Mouse (Mus musculus) frontal cortex, postnatal 14 days (tissue): ENCODE data around the gene Gm49388.
"Not testable (repeated sequence)": the region's sequence is repeated elsewhere in the genome, so short reads cannot be mapped to it uniquely, and the experiment has no call there.

Source experiments
- DNase-seq, 2 experiments: peaks; one replicate each; pipeline ENCODE4 v3.0.0; 2022; ENCODE audit warnings: low spot score in 2 of 2

The Gm49388 gene

DNA sequence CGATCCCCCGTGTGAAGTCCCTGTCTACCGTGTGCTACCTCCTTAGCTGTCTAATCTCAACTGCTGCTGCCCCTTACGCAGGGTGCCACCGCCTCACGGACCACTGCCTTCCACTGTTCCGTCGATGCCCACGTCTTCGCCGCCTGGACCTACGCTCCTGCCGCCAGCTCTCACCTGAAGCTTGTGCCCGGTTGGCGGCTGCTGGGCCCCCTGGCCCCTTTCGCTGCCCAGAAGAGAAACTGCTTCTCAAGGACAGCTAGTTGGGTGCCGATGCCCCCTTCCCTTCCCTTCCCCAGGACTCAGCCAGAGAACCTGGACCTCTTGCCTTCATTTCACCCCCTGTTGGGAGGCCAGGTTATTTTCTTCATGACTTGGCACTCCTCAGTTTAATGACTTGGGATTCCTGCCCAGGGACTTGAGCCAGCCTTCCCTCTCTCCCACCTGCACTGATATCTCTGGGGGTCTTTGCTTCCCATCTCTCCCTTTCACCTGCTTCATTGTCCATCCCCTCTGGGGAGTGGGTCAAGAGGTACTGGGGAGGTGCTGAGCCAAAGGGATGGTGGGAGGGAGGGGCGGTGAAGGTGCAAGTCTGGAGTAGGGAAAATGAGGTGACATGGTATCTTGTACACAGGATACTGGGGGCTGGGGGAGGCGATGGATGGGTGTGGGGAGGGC, 17.6 kb upstream of the Gm49388 start:
- DNase-seq: no peak

- no peak for DNase-seq
Observed at GRCm38 (mm10) chr7:127768346-127768996, 16.9 kb upstream of the Gm49388 start.

DNA sequence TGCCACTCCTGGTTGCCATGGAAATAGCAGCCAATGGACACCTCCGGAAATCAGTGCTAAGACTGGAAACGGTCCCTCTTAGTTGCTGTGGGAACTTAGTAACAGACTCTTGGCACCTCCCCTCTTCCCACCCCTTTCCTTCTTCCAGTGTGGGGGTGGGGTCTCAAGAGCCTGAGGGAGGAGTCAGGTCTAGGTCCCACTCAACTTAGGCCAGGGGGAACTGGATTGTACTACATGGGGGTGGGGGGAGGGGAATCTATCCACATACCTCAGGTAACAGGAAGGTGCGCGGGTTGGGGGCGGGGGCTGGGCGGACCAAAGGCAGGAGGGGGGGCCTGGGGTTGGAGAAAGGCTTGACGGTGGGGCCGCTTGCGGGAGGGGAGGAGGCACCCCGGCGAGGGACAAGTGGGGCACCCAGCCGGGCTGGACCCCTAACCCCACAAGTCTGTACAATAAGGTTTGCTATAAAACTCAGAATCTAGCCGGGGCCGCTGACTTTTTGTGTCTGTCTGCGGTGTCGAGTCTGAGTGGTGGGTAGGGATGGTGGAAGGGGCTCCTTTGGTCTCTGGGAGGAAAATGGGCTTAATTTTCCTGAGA, 16.3 kb upstream of the Gm49388 start:
- DNase-seq: peak; percentile 98

DNA sequence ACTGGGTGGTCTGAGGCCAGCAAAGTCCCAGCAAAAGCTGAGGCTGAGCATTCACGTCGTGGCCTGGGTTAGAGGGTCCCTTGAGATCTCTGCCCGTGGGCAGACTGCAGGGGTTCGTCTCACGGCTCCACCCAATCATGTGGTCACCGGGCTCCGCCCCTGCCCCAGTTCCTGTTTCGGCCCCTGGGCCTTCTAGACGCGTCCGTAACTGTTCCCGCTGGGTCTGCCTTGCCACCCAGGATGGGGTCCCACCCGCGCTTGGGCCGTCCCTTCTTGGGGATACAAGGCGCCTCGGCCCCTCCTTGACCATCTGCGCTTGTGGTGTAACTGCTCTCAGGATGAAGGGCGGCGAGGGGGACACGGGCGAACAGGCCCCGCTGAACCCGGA, 15.8 kb upstream of the Gm49388 start, which contains the start of gene Orai3:
Gene Orai3 (plus strand): TSS at position 165 of the 388 bp plus-strand sequence.
- peak; percentile 82 for DNase-seq

DNA sequence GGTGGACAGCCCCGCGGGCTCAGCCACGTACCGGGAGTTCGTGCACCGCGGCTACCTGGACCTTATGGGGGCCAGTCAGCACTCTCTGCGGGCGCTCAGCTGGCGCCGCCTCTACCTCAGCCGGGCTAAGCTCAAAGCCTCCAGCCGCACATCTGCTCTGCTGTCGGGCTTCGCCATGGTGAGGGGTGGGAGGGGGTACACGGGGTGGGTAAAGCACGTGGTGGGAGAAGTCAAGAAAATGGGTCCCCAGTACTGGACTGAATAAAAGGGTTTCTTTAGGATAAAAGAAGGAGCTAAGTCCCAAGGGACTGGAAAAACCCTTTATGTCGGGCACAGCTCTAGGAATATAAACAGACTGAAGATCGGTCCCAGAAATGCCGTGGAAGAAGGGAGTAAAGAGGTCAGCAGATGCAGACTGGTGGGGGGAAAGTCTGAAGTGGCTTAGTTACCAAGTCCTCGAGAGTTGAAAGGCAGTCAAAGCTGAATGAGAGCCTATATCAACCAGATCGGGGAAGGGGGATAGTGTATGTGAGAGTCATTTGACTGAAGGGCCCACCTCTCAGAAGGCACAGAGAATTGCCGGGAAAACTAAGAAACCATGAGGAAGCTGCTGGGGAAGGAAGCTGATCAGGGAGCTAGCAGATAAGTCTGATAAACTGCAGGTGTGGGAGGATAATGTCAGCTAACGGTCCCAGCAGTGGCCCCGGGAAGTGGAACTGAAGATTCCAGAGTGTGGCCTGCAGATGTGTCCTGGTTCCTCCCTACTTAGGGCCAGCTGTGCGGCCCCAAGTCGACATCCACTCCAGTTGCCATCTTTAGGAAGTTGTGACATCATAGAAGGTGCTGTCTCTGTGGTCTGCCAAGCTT, 15.1 kb upstream of the Gm49388 start:
- no peak for DNase-seq

GRCm38 (mm10) chr7:127771262-127771661, 14.1 kb upstream of the Gm49388 start:
- DNase-seq: peak in 1 of 2 experiments; percentile 27

- no peak for DNase-seq
Observed at GRCm38 (mm10) chr7:127772080-127772479, 13.3 kb upstream of the Gm49388 start.

DNA sequence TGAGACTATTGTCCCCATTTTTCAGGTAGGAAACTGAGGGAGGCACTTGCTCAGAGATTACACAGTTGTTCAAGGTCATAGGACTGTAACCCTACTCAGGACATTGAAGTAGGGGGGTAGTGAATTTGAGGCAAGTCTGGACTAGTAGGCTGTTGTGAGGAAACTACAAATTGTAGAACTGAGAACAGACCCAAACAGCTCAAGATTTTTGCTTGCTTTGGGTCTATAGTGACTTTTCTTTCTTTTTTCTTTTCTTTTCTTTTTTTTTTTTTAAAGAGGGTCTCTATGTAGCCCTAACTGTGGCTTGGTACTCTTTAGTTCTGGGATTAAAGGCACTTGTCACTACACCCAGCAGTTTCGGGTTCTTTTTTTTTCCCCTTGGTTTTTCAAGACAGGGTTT, 12.9 kb upstream of the Gm49388 start:
- DNase-seq: no peak

DNA sequence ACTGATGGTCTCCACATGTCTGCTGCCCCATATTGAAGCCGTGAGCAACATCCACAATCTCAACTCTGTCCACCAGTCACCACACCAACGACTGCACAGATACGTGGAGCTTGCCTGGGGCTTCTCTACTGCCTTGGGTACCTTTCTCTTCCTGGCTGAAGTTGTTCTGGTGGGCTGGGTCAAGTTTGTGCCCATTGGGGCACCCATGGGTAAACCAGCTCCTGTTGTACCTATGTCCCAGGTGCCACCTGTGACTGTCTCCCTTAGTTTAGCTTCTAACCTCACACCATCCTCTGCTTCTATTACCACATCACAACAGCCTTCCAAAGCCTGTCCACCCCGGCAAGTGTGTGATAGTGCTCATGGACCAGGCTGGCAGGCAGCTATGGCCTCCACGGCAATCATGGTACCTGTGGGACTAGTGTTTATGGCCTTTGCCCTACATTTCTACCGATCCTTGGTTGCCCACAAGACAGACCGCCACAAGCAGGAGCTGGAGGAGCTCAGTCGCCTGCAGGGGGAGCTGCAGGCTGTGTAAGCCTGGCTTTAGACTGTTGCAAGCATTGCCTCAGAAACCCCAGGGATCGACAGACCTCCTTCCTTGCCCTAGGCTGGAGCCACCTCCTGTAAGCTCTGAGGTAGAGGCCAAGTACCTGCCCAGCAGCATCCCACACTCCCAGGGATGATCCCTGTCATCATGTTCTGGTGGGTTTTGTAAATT, 11.6 kb upstream of the Gm49388 start:
- DNase-seq: peak in 1 of 2 experiments; percentile 54

DNA sequence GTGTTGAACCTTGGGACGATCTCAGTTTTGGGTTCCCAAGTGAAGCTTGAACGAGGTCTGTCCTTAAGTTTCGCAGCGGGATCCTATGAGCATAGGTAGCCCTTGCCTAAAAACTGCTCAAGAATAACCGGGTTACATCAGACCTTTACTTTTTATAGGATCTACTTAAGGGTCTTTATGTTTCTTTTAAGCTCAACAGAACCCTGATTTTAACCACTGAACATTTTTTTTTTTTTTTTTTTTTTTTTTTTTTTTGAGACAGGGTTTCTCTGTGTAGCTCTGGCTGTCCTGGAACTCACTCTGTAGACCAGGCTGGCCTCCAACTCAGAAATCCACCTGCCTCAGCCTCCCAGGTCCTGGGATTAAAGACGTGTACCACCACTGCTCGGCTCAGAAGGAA, 9.6 kb upstream of the Gm49388 start:
- DNase-seq: not testable (repeated sequence)

DNA sequence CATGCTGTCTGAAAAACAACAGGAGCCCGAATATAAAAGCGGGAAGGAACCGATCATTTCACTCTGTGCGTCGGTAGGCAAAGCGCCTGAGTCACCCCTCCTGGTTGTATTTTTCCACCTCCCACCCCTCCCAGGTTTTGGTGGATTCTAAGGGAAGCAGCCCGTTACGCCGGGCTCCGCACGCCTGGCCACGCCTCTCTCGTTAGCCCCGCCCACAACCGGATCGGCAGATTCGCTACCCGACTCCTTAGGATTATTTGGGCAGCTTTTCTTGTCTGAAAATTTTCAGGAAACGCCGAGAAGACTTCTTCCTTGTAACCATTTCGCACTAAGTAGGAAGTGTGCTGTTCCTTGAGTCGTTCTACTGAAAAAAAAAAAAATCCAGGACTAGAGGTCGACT, 9.0 kb upstream of the Gm49388 start, which contains the start of gene Setd1a:
Gene Setd1a (plus strand): TSS at position 245 of the 400 bp plus-strand sequence.
- DNase-seq: peak; percentile 78 to 87

- DNase-seq: peak; percentile 93 to 96
Observed at GRCm38 (mm10) chr7:127776878-127777473, 8.4 kb upstream of the Gm49388 start.

DNA sequence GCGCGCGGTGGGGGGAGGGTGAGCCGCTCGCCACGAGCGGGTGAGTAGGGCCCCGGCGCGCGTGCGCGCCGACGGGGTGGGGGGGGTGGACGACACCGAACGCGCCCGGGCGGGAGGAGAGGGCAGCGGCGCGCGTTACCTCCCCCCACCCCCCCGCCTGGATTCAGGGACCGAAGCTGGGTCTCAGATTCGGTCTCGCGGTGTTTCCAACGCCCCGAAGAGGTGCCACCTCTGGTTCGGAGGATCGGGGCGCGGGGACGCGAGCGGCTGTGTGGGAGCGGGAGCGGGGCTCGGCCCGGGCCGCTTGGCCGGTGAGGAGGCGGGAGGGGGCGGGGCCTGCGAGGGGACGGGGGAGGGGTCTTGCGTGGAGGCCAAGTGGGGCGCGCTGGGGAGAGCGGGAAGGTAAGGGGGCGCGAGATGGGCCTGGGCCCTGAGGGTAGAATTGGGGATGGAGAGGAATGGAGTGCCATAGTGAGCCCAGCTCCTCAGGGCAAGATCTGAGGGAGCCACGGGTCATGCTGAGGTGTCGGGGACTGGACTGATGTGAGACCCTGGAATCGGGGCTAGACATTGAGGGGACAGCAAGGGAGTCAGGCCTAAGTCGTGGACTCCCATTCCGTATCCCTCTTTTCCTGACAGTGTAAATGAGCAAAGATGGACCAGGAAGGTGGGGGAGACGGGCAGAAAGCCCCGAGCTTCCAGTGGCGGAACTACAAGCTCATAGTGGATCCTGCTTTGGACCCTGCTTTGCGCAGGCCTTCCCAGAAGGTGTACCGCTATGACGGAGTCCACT, 7.7 kb upstream of the Gm49388 start:
- peak in 1 of 2 experiments; percentile 25 for DNase-seq

- no peak for DNase-seq
Observed at GRCm38 (mm10) chr7:127778350-127778749, 7.1 kb upstream of the Gm49388 start.

DNA sequence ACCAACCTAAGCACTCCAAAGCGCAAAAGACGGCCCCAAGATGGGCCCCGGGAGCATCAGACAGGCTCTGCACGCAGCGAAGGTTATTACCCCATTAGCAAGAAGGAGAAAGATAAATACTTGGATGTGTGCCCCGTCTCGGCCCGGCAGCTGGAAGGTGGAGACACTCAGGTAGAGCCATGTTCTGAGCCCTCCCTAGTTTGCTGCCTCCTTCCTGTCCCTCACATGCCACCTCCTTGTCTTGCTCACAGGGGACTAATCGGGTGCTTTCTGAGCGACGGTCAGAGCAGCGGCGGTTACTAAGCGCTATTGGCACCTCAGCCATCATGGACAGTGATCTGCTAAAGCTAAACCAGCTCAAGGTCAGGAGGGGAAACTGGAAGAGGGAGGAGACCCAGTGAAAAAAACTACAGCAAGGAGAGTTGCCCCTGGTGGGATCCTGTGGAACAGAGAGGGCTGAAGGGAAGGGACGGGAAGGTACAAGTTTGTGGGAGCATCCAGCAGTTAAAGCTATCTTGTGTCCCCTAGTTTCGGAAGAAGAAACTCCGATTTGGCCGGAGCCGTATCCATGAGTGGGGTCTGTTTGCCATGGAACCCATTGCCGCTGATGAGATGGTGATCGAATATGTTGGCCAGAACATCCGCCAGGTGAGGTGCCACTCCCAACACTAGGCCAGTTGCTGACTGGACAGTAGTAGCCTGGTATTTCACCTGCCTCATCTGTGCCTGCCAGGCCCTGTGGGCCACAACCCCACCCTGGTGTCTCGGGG, 11.9 kb downstream of the Gm49388 start:
- DNase-seq: no peak

GRCm38 (mm10) chr7:127798591-127798990, 13.2 kb downstream of the Gm49388 start:
- no peak for DNase-seq

DNA sequence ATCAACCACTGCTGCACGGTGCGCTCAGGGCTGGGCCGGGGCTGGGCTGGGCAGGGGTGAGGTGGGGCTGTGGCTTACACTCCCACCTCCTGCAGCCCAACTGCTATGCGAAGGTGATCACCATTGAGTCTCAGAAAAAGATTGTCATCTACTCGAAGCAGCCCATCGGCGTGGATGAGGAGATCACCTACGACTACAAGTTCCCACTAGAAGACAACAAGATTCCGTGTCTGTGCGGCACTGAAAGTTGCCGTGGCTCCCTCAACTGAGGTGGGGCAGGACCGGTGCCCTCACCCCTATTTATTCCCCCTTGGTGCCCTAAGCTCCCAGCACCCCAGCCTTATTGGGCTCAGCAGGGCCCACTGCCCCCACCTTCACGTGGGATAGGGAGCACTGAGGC, 13.8 kb downstream of the Gm49388 start:
- no peak for DNase-seq

- no peak for DNase-seq
Observed at GRCm38 (mm10) chr7:127799738-127800137, 14.3 kb downstream of the Gm49388 start.

DNA sequence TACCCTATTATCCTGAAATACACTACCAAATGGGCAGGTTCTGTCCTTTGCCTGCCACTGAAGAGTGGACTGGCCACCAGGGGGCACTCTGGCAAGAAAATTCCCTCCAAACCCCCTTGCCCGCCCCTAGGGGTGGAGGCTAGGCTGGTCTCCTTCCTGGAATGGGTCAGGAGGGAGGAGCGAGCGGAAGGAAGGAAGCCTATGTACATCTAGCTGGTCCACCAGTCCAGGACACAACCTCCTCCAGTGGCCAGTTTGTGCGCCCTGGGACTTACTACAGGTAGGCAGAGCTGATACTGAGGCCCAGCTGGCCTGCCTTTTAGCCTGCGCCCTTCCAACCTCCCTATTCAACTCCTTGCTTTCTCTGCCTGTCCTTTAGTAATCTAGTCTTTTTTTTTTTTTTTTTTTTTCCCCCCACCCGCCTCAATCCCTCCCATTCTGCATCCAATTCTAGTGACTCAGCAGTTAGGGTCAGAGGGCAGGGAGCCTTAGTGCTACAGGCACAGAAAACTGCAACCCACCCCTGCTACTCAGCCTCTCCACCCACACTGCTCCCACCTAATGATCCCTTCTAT, 15.1 kb downstream of the Gm49388 start, which contains the start of gene Hsd3b7:
Gene Hsd3b7 (plus strand): TSS at position 170 of the 575 bp plus-strand sequence.
- DNase-seq: peak; percentile 74 to 87
